Mouse (Mus musculus) embryonic fibroblast, embryonic 13.5 days (primary cell): ENCODE measurements at regions not wholly inside any gene's neighbourhood (a gene's known extent, or its start where the extent isn't known, plus 50 kb on each side); places are given as distances from the start of the nearest gene placed in this dataset.

ENCODE experiments used
- H3K27ac ChIP-seq: 2 replicates; pipeline ENCODE4 v1.5.1; 2012; ENCODE audit warnings: low read length, control low read depth, inconsistent platforms; ENCODE audit not compliant: insufficient read depth
- H3K4me1 ChIP-seq: 2 replicates; pipeline ENCODE4 v1.6.1; 2011; ENCODE audit warnings: low read length; ENCODE audit not compliant: control insufficient read depth, insufficient read depth
- H3K4me3 ChIP-seq: 2 replicates; pipeline ENCODE4 v1.5.1; 2011; ENCODE audit warnings: mild to moderate bottlenecking, control low read depth, low read length; ENCODE audit not compliant: insufficient read depth
- CTCF ChIP-seq: IDR thresholded peaks from 2 replicates; pipeline ENCODE4 v1.5.1; 2011; ENCODE audit warnings: mild to moderate bottlenecking, control low read depth, low read length, moderate library complexity, borderline replicate concordance; ENCODE audit not compliant: insufficient read depth
- POLR2A ChIP-seq: IDR thresholded peaks from 2 replicates; pipeline ENCODE4 v1.6.1; 2011; ENCODE audit warnings: low read depth, mild to moderate bottlenecking, control low read depth, low read length, moderate library complexity

DNA sequence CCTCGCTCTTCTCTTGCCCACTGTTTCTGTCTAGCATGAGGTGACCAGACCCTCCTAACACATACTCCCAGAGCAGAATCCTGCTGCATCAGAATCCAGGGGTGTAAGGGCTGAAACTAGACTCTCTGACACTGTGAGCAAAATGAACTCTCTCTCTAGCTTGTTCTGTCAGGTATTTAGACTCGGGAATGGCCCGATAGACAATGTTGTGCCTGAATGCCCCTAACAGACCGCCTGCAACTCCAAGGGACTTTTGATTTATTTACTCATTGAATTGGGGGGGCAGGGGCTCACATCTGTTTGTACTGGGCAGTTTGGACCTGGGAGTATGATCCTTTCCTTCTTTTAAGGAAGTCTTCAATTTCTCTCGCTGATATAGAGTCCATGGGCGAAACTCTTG lies 469.3 kb upstream of the Trpc7 start:
- Histone ChIP-seq H3K4me1 (no peaks in the 10 kb centered on the region), H3K4me3 (no peak overlapping the region), H3K27ac (no peak overlapping the region)
- no peak for TF ChIP-seq CTCF
- TF ChIP-seq POLR2A: no peak

DNA sequence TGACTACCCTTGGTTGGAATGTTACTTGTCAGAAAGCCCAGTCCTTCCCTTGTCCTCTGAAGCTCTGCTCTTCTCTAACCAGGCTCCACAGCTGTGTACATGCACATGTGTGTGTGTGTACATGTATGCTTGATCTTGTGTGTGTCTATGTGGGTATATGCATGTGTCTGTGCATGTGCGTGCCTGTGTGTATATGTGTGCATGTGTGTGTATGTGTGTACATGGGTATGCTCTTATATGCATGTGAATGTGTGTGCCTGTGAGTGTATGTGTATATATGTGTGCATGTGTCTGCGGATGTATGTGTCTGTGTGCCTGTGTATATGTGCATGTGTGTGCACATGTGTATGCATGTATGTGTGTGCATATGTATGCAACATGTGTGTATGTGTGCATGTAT lies 468.6 kb upstream of the Trpc7 start:
- Histone ChIP-seq H3K4me3 (no peak overlapping the region), H3K27ac (no peak overlapping the region), H3K4me1 (no peaks in the 10 kb centered on the region)
- TF ChIP-seq POLR2A (no peak), CTCF (no peak)

DNA sequence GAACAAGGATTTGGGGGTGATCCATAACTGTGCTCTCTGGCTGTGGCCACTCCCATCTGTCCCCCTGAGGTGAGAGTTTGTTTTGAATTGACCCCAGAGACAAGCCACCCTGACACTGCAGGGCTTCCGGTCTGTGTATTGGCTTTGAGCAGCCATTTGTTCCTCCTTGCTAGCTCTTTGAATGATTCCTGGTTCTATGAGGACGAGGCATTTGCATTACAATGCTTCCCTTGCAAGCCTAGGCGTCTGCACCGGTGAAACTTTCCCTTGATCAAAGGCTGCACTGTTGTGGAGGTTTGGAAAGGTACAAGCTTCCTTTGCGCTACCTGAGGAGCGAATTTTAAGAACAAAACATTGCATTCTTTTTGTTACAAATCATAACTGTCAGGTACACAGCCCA lies 466.8 kb upstream of the Trpc7 start:
- Histone ChIP-seq H3K27ac (no peak overlapping the region), H3K4me1 (no peaks in the 10 kb centered on the region), H3K4me3 (no peak overlapping the region)
- no peak for TF ChIP-seq CTCF
- TF ChIP-seq POLR2A: no peak

DNA sequence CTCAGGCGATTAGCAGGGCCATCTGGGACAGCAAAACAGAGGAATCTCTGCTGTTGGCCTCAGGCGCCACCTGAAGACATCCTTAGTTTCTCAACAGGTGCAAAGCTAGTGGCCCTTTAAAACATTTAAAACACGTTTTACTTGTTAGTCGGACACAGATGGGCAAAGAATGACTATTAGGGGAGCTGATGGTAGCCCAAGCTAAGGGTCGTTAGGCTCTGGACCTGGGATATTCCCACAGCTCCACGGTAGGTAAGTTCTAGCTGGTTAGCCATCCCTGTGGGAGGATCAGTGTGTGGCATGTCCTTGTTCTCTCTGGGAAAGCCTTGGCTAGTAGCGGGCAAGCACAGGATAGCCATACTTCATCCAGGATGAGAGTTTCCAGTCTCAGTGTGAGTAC lies 465.5 kb upstream of the Trpc7 start:
- no peaks in the 10 kb centered on the region for H3K4me1 ChIP-seq
- H3K4me3 ChIP-seq: no peak overlapping the region
- TF ChIP-seq POLR2A (no peak), CTCF (no peak)
- no peak overlapping the region for H3K27ac ChIP-seq

DNA sequence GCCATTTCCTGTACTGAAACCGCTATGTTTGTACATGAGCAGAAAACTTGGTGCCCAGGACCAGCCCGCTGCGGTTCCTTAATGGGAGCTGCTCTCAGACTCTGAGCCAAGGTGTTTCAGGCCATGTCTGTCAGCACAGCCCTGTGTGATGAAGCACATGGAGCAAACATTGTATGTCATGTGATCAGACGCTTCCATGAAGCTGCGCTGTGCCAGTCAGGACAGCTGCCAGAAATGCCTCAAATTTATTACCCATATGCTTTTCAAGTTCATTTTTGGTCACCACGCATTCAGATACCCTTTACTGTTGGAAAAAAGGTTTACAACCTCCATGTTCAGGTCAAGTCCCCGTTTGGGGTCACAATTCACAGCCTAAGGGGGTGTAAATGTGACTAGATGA lies 458.8 kb upstream of the Trpc7 start:
- H3K4me1 ChIP-seq: no peaks in the 10 kb centered on the region
- TF ChIP-seq CTCF: no peak
- TF ChIP-seq POLR2A: no peak
- no peak overlapping the region for H3K27ac ChIP-seq
- H3K4me3 ChIP-seq: no peak overlapping the region

DNA sequence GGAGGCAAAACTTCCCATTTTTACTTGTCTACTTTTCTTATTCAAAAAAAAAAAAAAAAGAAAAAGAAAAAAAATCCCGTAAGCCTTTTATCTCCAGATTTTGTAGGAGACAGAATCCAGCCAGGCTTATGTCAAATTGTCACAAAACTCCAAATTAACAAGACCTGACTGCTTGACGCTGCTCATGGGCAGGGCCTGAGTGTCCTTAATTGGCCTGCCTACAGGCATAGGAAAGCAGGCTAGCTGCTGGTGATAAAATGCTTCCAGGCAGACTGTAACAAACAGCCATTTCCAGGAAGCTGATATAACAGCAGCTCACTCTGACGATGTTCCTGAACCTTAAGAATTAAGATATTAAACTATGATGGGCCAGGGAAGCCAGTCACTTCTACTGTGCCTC lies 458.2 kb upstream of the Trpc7 start:
- TF ChIP-seq CTCF (no peak), POLR2A (no peak)
- Histone ChIP-seq H3K4me1 (no peaks in the 10 kb centered on the region), H3K27ac (no peak overlapping the region), H3K4me3 (no peak overlapping the region)

DNA sequence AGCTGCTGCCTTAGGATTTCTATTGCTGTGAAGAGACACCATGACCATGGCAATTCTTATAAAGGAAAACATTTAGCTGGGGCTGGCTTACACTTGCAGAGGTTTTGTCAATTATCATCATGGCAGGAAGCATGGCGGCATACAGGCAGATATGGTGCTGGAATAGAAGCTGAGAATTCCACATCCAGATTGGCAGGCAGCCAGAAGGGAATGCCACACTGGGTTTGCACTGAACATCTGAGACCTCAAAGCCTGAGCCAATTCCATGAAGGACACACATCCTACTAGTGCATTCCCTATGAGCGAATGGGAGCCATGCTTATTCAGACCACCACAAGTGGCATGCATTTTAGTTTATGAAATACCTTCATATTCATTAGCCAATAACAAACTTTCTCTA lies 455.0 kb upstream of the Trpc7 start:
- Histone ChIP-seq H3K4me3 (no peak overlapping the region), H3K27ac (no peak overlapping the region)
- TF ChIP-seq CTCF (no peak), POLR2A (no peak)

DNA sequence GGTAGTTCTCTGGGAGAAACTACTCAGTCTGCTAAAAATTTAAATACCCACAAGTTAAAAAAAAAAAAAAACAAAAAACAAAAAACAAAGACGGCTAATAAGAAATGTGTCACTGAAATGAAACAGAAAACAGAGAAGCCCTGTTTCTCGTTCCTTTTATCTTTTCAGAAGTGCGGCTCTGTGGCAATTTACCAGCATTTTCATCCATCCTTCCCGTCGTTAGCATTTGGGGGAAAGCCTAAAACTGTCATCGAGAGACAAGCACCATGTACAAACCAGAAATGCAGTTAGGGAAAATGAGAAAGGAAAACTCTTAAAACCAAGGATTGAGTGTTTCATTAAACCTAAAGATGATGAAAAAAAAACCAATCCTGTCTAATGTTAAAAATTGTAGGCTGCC lies 442.9 kb upstream of the Trpc7 start:
- no peak overlapping the region for H3K4me3 ChIP-seq
- no peaks in the 10 kb centered on the region for H3K4me1 ChIP-seq
- no peak for TF ChIP-seq CTCF
- TF ChIP-seq POLR2A: no peak
- H3K27ac ChIP-seq: no peak overlapping the region

More for the DNA sequence above, 455.0 kb upstream of the Trpc7 start:
- no peaks in the 10 kb centered on the region for H3K4me1 ChIP-seq

DNA sequence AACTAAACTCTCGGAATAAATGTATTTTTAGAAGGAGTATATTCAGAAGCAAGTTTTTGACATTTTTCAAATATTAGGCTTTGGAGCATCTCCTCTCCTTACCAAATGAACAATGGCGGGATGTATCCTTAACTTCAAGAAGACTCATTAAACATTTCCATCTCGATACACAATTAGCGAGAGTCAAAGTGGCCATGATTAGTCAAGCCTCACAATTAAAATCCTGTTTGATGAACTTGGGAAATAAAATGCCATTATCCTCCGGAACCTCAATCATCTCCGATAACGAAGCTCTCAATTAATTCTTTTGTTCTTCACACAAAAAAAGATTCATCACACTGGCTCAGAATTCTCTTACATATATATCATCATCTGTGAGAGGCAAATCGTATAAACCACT lies 440.8 kb upstream of the Trpc7 start:
- no peak for TF ChIP-seq POLR2A
- TF ChIP-seq CTCF: no peak
- no peaks in the 10 kb centered on the region for H3K4me1 ChIP-seq
- no peak overlapping the region for H3K4me3 ChIP-seq
- H3K27ac ChIP-seq: no peak overlapping the region

DNA sequence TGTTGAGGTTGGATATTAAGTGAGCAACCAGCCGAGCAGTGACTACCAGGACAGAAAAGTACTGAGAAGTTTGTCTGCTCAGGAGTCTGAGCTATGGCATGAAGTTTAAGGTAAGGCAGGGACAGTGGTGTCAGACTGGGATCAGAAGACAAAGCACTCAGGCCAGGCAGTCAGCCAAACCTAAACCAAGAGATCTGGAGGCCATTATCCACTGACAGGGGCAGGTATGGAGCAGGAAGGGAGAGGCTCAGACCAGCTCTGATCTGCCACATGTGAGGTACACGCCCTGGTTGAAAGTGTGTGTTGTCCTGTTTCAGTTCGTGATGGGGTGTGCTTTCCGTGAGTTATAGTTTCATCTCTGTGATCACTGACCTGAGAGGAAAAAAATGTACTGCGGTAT lies 437.2 kb upstream of the Trpc7 start:
- Histone ChIP-seq H3K4me1 (no peaks in the 10 kb centered on the region), H3K27ac (no peak overlapping the region), H3K4me3 (no peak overlapping the region)
- TF ChIP-seq CTCF: no peak
- TF ChIP-seq POLR2A: no peak

DNA sequence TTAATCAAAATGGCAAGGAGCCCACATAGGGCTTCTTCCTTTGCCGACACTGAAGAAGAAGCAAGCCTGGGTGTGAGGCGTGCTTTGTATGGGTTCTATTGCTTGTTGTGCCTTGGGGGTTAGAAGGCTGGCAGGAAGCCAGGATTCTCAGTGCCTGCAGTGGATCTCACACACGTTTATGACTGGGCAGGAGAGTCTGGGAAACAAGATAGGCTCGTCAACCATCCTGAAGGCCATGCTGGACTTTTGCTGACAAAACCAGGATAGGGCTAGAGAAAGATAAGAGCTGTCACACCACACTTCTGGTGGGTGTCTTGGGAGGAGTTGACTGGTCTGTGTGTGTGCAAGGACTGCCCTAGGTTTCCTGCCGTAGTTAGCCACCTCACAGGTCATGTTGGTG lies 436.1 kb upstream of the Trpc7 start:
- TF ChIP-seq CTCF: no peak
- no peak for TF ChIP-seq POLR2A
- no peaks in the 10 kb centered on the region for H3K4me1 ChIP-seq
- H3K27ac ChIP-seq: no peak overlapping the region
- H3K4me3 ChIP-seq: no peak overlapping the region
